Mouse (Mus musculus): ENCODE data around the gene Rcan1.
A peak's percentile ranks its signal among the peaks of the same experiment; 100 is the strongest.
"Not testable (repeated sequence)": the region's sequence is repeated elsewhere in the genome, so short reads cannot be mapped to it uniquely, and the experiment has no call there.

Rcan1 gene

GRCm38 (mm10) chr16:92470706-92471105, at the start of gene Rcan1:
Gene Rcan1, minus strand, starts transcription at chr16:92470867.
- no peak for DNase-seq (ENCODE audit: low spot score)

- peak; percentile 44 for DNase-seq (ENCODE audit: low spot score)
Measured at GRCm38 (mm10) chr16:92519820-92520492, 49.3 kb upstream of the Rcan1 start.

GRCm38 (mm10) chr16:92518718-92519117, 48.1 kb upstream of the Rcan1 start:
- peak; percentile 62 for DNase-seq (ENCODE audit: low spot score)

GRCm38 (mm10) chr16:92516139-92516538, 45.5 kb upstream of the Rcan1 start:
- DNase-seq (ENCODE audit: low spot score): no peak

GRCm38 (mm10) chr16:92514896-92515295, 44.2 kb upstream of the Rcan1 start:
- DNase-seq (ENCODE audit: low spot score): not testable (repeated sequence)

GRCm38 (mm10) chr16:92511773-92512391, 41.2 kb upstream of the Rcan1 start:
- no peak for DNase-seq (ENCODE audit: low spot score)

GRCm38 (mm10) chr16:92510835-92511772, 40.4 kb upstream of the Rcan1 start:
- DNase-seq (ENCODE audit: low spot score): no peak

GRCm38 (mm10) chr16:92507573-92507972, 36.9 kb upstream of the Rcan1 start:
- DNase-seq (ENCODE audit: low spot score): no peak

GRCm38 (mm10) chr16:92503105-92503504, 32.4 kb upstream of the Rcan1 start:
- DNase-seq (ENCODE audit: low spot score): no peak

GRCm38 (mm10) chr16:92500534-92500933, 29.9 kb upstream of the Rcan1 start:
- DNase-seq (ENCODE audit: low spot score): peak; percentile 43

GRCm38 (mm10) chr16:92499324-92499723, 28.7 kb upstream of the Rcan1 start:
- no peak for DNase-seq (ENCODE audit: low spot score)

- peak; percentile 66 for DNase-seq (ENCODE audit: low spot score)
Measured at GRCm38 (mm10) chr16:92498589-92498981, 27.9 kb upstream of the Rcan1 start.

GRCm38 (mm10) chr16:92497851-92498588, 27.4 kb upstream of the Rcan1 start:
- DNase-seq (ENCODE audit: low spot score): no peak

GRCm38 (mm10) chr16:92489356-92489755, 18.7 kb upstream of the Rcan1 start:
- DNase-seq (ENCODE audit: low spot score): peak; percentile 61

- DNase-seq (ENCODE audit: low spot score): no peak
Measured at GRCm38 (mm10) chr16:92488456-92488855, 17.8 kb upstream of the Rcan1 start.

- DNase-seq (ENCODE audit: low spot score): peak; percentile 45
Measured at GRCm38 (mm10) chr16:92487489-92487888, 16.8 kb upstream of the Rcan1 start.

- no peak for DNase-seq (ENCODE audit: low spot score)
Measured at GRCm38 (mm10) chr16:92487086-92487485, 16.4 kb upstream of the Rcan1 start.

- no peak for DNase-seq (ENCODE audit: low spot score)
Measured at GRCm38 (mm10) chr16:92485436-92485835, 14.8 kb upstream of the Rcan1 start, which contains the start of gene Clic6. Gene Clic6, plus strand, starts transcription at chr16:92485736.

GRCm38 (mm10) chr16:92478561-92479150, 8.0 kb upstream of the Rcan1 start:
- DNase-seq (ENCODE audit: low spot score): peak; percentile 50

- peak; percentile 82 for DNase-seq (ENCODE audit: low spot score)
Measured at GRCm38 (mm10) chr16:92475093-92475860, 4.6 kb upstream of the Rcan1 start.

GRCm38 (mm10) chr16:92472898-92473297, 2.2 kb upstream of the Rcan1 start:
- DNase-seq (ENCODE audit: low spot score): no peak

All from yolk sac, embryonic 10.5 days (tissue).